Mouse (Mus musculus) lung, embryonic 14.5 days (tissue): ENCODE measurements at regions not wholly inside any gene's neighbourhood (a gene's known extent, or its start where the extent isn't known, plus 50 kb on each side); places are given as distances from the start of the nearest gene placed in this dataset.
A peak's percentile ranks its signal among the peaks of the same experiment; 100 is the strongest.

Experiments
- ATAC-seq: fragments of 200-750 bp; cut with Nextera tagmentation; 2 replicates; pipeline ENCODE4 v1.8.0; 2017; ENCODE audit warnings: mild to moderate bottlenecking, moderate TSS enrichment, moderate library complexity; ENCODE audit not compliant: insufficient read depth
- DNase-seq: peaks from one replicate; pipeline ENCODE4 v3.0.0-alpha.2; 2015
- H3K27ac ChIP-seq: fragments of 300-500 bp; sonication (generic); 2 replicates; pipeline ENCODE4 v1.5.1; 2014; ENCODE audit warnings: low read depth, mild to moderate bottlenecking, moderate library complexity
- H3K27me3 ChIP-seq: fragments of 300-500 bp; sonication (generic); 2 replicates; pipeline ENCODE4 v1.6.1; 2014; ENCODE audit warnings: low read length, control low read depth; ENCODE audit not compliant: insufficient read depth
- H3K36me3 ChIP-seq: fragments of 300-500 bp; sonication (generic); 2 replicates; pipeline ENCODE4 v1.6.1; 2014; ENCODE audit warnings: control low read depth; ENCODE audit not compliant: insufficient read depth
- H3K4me1 ChIP-seq: fragments of 300-500 bp; sonication (generic); 2 replicates; pipeline ENCODE4 v1.6.1; 2014; ENCODE audit warnings: antibody characterized with exemption, control low read depth; ENCODE audit not compliant: insufficient read depth
- H3K4me2 ChIP-seq: fragments of 300-500 bp; sonication (generic); 2 replicates; pipeline ENCODE4 v1.6.1; 2014; ENCODE audit warnings: mild to moderate bottlenecking
- H3K4me3 ChIP-seq: fragments of 300-500 bp; sonication (generic); 2 replicates; pipeline ENCODE4 v1.5.1; 2014; ENCODE audit warnings: low read depth, low read length
- H3K9ac ChIP-seq: fragments of 300-500 bp; sonication (generic); 2 replicates; pipeline ENCODE4 v1.6.1; 2014
- H3K9me3 ChIP-seq: fragments of 300-500 bp; sonication (generic); 2 replicates; pipeline ENCODE4 v1.6.1; 2016; ENCODE audit warnings: low read depth, low read length, control low read depth
- CTCF ChIP-seq: IDR thresholded peaks from 2 replicates; pipeline ENCODE4 v1.5.1; 2016; ENCODE audit warnings: antibody characterized with exemption, low read depth
- WGBS: fragments of 180-500 bp; shearing (Covaris S2); extraction: QIAGEN DNeasy Blood & Tissue Kit; methylation state at CpG from one replicate; pipeline ENCODE4 v1.1.7; 2014; 5-methylcytosine and 5-hydroxymethylcytosine counted together

DNA sequence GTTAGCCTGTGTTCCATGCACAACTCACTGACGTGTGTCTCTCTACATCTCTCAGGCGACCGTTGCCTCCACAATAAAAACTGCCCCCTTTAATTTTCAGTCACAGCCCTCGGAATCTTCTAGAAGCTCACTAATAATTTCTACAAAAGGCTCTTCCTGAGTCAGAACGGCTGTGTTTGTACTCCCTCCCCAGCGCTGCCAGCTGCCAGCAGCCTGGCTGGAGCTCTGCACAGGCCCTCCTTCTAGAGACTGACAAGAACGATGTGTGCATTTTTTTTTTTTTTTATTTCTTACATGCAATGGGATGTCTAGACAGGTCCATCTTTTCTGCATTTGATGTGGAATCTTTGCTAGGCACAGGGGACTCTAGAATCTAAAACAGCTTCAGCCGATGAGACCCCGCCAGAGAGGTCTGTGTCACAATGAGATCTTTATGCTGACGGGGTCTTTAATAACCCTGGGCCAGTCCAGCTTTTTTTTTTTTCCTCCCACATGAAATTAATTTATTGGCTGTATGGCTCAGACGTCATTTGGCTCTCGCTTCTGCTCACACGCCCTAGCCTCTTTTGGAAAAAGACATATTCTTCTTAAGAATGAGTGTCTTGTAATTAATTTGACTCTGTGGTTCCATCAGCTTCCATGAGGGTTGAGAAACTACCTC, 185.8 kb upstream of the Zfp507 start:
- H3K9me3 ChIP-seq: no peaks in the 10 kb centered on the region
- H3K36me3 ChIP-seq: no peaks in the 10 kb centered on the region
- no peak for TF ChIP-seq CTCF
- DNase-seq (peak; percentile 62), ATAC-seq (peak; percentile 60; the same call in 1 of the 2 replicates)
- H3K4me1 ChIP-seq: no peaks in the 10 kb centered on the region
- no peak overlapping the region for H3K9ac ChIP-seq
- H3K4me3 ChIP-seq: no peak overlapping the region
- WGBS: 49% methylated on average over 13 of the region's 13 CpGs
- no peak overlapping the region for H3K4me2 ChIP-seq
- 0 out of 2 replicates have a peak overlapping the region, but pooled peaks have one; percentile 33 for H3K27ac ChIP-seq
- H3K27me3 ChIP-seq: no peaks in the 10 kb centered on the region

DNA sequence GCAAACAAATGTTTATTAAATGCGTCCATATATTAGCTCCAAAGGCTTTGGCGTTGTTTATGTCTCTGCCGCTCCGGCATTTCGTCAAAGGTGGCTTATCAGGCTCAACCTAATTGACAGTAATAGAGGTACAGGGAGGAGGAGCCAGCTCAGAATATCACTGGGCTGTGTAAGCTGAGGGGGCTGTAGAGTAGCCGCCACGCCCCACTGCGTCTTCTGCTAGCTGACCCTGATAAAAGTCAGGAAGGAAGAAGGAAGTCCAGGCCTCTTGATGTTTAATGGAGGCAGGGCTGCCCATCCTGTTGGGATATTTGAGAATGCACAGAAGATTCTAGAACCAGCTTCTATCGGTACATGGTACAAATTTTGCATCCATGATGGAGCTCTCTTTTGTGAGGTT, 175.2 kb upstream of the Zfp507 start:
- WGBS: 72% methylated on average over 9 of the region's 9 CpGs
- Histone ChIP-seq H3K27ac (peak overlapping the region; percentile 54; the same call in 1 of the 2 replicates), H3K9ac (no peak overlapping the region), H3K4me1 (no peaks in the 10 kb centered on the region), H3K4me2 (no peak overlapping the region), H3K4me3 (no peak overlapping the region), H3K9me3 (no peaks in the 10 kb centered on the region), H3K27me3 (no peaks in the 10 kb centered on the region), H3K36me3 (no peaks in the 10 kb centered on the region)
- no peak for ATAC-seq
- TF ChIP-seq CTCF: no peak
- peak; percentile 6 for DNase-seq

DNA sequence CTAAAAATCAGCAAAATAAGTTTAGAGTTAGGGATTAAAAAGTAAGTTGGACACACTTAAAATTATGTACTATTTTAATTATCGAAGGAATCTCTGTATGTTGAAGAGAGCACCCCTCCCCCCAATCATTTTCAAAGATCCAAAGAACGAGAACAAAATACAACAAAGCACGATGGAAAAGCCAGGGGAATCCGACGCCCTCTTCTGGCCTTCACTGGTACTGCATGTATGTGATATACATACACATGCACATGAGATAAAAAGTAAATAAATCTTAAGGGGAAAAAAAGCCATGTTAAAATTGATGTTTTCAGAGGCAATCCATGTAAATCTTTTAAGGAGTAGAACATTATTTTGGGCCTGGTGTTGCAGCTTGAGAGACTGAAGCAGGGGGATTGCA, 155.9 kb upstream of the Zfp507 start:
- no peak overlapping the region for H3K27ac ChIP-seq
- H3K27me3 ChIP-seq: no peaks in the 10 kb centered on the region
- DNase-seq (peak; percentile 23), ATAC-seq (no peak)
- H3K36me3 ChIP-seq: no peaks in the 10 kb centered on the region
- no peaks in the 10 kb centered on the region for H3K9me3 ChIP-seq
- 39% methylated on average over 5 of the region's 5 CpGs for WGBS
- no peak overlapping the region for H3K4me3 ChIP-seq
- TF ChIP-seq CTCF: peak; percentile 65
- no peak overlapping the region for H3K9ac ChIP-seq
- no peak overlapping the region for H3K4me2 ChIP-seq
- H3K4me1 ChIP-seq: no peaks in the 10 kb centered on the region

DNA sequence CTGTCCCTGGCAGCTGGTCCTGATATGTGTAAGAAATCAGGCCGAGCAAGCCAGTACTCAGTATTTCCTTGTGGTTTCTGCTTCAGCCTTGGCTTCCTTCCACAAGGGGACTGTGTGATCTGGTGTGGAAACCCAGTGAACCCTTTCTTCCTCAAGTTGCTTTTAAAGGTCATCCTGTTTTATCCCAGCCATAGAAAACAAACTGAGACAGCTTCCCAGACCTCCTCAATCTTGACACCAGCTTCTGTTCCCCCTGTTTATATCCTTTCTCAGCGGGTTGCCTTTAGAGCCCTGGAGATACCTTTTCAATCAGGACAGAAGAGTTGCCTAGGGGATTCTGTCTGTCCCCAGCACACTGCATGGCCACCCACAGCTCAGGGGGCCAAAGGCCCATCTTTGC, 155.2 kb upstream of the Zfp507 start:
- Histone ChIP-seq H3K9me3 (no peaks in the 10 kb centered on the region), H3K4me2 (no peak overlapping the region), H3K36me3 (no peaks in the 10 kb centered on the region), H3K4me1 (no peaks in the 10 kb centered on the region), H3K9ac (no peak overlapping the region), H3K27ac (no peak overlapping the region), H3K4me3 (no peak overlapping the region), H3K27me3 (no peaks in the 10 kb centered on the region)
- ATAC-seq: no peak
- no peak for TF ChIP-seq CTCF
- DNase-seq: peak; percentile 32
- WGBS: 34% methylated on average over 2 of the region's 2 CpGs

DNA sequence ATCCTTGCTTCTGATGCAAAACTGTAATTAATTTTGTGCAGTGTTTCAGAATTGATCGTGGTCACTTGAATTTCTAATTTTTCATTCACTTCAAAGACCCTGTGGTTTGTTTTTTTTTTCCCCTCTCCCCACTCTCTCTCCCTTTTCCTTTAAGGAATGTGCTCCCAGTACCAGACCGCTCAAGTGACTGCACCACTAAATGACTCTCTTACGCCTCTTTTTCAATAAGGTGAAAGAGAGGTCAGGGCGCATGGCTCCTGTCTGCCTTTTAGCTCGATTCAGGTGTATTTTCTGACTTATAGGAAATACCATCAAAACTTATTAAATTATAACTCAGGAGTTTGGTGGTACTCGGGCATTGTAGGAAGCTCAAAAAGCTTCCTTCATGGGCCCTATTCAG, 146.0 kb upstream of the Zfp507 start:
- ATAC-seq (peak; percentile 36; the same call in 1 of the 2 replicates), DNase-seq (peak; percentile 57)
- Histone ChIP-seq H3K27me3 (no peaks in the 10 kb centered on the region), H3K4me3 (no peak overlapping the region), H3K4me1 (no peaks in the 10 kb centered on the region), H3K4me2 (peak overlapping the region; percentile 52), H3K36me3 (no peaks in the 10 kb centered on the region), H3K27ac (peak overlapping the region; percentile 80), H3K9me3 (no peaks in the 10 kb centered on the region), H3K9ac (no peak overlapping the region)
- TF ChIP-seq CTCF: no peak
- WGBS: 12% methylated on average over 6 of the region's 6 CpGs

DNA sequence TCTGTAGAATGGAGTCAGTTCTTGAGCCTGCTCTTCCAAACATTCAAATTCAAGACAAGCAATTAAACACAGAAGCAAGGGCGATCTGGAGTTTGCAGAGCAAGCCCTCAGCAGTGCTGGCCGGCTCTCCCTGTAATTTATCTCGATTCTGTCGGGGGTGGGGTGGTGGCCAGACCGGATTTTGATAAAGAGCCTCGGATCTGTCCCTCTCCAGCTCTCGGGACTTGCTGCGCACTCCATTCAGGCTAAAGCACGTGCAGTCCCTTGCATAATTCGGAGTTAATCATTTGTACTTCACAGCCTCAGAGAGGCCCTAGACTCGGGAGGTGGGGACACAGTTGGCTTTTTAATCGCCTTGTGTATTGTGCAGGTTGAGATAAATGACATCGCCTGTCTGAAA, 145.6 kb upstream of the Zfp507 start:
- H3K9me3 ChIP-seq: no peaks in the 10 kb centered on the region
- peak overlapping the region; percentile 52 for H3K4me2 ChIP-seq
- WGBS: 1% methylated on average over 13 of the region's 13 CpGs
- H3K9ac ChIP-seq: peak overlapping the region; percentile 27; the same call in 1 of the 2 replicates
- H3K4me3 ChIP-seq: no peak overlapping the region
- peak overlapping the region; percentile 80 for H3K27ac ChIP-seq
- DNase-seq (peak; percentile 76), ATAC-seq (peak; percentile 88)
- no peaks in the 10 kb centered on the region for H3K36me3 ChIP-seq
- no peaks in the 10 kb centered on the region for H3K27me3 ChIP-seq
- H3K4me1 ChIP-seq: no peaks in the 10 kb centered on the region
- no peak for TF ChIP-seq CTCF

DNA sequence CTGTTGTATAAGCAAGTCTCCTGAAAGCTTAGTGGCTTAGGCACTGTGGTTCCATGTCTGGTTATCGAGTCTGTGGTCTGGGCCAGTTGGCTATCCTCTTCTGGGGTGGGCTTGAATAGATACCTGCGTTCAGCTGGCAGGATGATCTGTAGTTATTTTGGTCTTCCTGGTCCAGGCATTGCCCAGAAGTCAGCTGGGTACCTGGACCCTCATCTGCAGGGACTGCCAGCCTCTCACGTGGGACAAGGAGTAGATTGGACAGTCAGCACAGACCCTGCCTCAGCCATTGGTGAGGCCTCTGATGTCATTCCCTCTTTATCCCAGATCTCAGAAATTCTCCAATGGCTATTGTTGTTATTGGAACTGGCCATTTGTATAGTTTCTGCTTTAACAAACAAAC, 138.3 kb upstream of the Zfp507 start:
- 85% methylated on average over 3 of the region's 3 CpGs for WGBS
- Histone ChIP-seq H3K4me1 (no peaks in the 10 kb centered on the region), H3K36me3 (no peaks in the 10 kb centered on the region), H3K27me3 (no peaks in the 10 kb centered on the region), H3K9me3 (no peaks in the 10 kb centered on the region), H3K9ac (no peak overlapping the region), H3K4me2 (no peak overlapping the region), H3K27ac (no peak overlapping the region), H3K4me3 (no peak overlapping the region)
- TF ChIP-seq CTCF: no peak
- no peak for DNase-seq
- no peak for ATAC-seq
